In the genomic region with DNA sequence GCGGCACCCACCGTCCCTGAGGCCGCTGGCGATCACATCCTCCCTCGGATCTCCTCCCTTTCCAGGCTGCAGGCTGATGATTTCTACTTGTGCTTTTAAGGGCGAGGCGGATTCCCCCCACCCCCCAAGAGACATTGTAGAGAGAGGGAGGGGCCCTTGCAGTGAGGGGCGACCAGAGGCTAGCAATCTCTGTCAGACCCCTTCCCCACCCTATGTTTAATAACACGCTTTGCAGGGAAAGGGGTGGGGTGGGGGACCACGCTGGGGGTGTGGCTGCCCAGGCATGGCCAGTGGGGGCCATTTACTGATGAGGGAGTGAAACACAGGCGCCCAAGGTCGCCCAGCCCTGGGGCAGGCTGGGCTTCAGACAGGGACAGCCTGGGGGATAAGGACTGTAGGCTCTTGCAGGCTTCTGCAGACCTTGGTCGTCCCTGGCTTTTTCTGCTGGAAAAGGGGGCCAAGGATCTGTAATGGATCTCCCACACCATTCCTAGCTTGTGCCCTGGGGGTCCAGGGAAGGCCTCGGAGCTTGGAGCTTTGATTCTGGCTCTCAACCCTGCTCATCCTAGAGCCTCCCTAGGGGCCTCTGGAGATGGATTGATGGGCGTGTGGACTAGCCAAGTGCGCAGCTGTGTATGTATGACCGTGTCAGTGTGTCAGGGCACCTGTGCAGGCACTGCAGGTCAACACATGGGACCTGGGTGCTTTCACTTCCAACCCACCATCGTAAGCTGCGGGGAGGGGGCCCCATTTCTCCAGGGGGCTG, we compare ENCODE assay signal across 8 mouse cellular contexts. TPM values are rescaled to one million over a fixed set of nuclear protein-coding genes. Genes with fewer than 3 reads are reported as not detected.
DNase-seq lines count a peak whose midpoint lies in the region; ATAC-seq and TF ChIP-seq lines count a peak whose summit lies in the region.

No protein-coding gene starts in this region.

- no peak for ATAC-seq in heart, embryonic 13.5 days (ENCODE audit: extremely low read depth, insufficient number of reproducible peaks, low FRiP score, low TSS enrichment)
- no peak for ATAC-seq in liver, embryonic 13.5 days (ENCODE audit: low read depth)
- no peak for ATAC-seq in inflammation-experienced regulatory T-cells, adult 6 months

- peak overlapping the region; percentile 86 for H3K9ac ChIP-seq in heart, embryonic 13.5 days
- H3K9ac ChIP-seq in ES-Bruce4 (ENCODE audit: low read depth, poor library complexity, severe bottlenecking) = peak overlapping the region; percentile 80
- H3K9ac ChIP-seq in liver, embryonic 13.5 days = 0 out of 2 replicates have a peak overlapping the region, but pooled peaks have one; percentile 50

- no peak for TF ChIP-seq CTCF in ES-Bruce4 (IDR thresholded peaks at IDR 0.05; ENCODE audit: low read depth, low read length)

- TF ChIP-seq POLR2A in ES-Bruce4 (IDR thresholded peaks at IDR 0.05; ENCODE audit: insufficient read depth, low read length) = no peak

- H3K9me3 ChIP-seq in heart, embryonic 13.5 days = no peaks in the 10 kb centered on the region
- H3K9me3 ChIP-seq in ES-Bruce4 (replicated peaks; ENCODE audit: control insufficient read depth, insufficient read depth, low read length, poor library complexity, severe bottlenecking) = no peaks in the 10 kb centered on the region
- H3K9me3 ChIP-seq in forebrain, embryonic 10.5 days = no peaks in the 10 kb centered on the region
- H3K9me3 ChIP-seq in liver, embryonic 13.5 days (replicated peaks) = no peaks in the 10 kb centered on the region

- WGBS in heart, embryonic 13.5 days = 20% methylated on average over 19 of the region's 19 CpGs
- WGBS in forebrain, embryonic 10.5 days = 21% methylated on average over 19 of the region's 19 CpGs
- WGBS in liver, embryonic 13.5 days (ENCODE audit: insufficient replicate concordance) = 23% methylated on average over 19 of the region's 19 CpGs

- no peak overlapping the region for H3K27ac ChIP-seq in heart, embryonic 13.5 days (replicated peaks)
- H3K27ac ChIP-seq in ES-Bruce4 (ENCODE audit: insufficient read depth, low read length) = no peak overlapping the region
- peak overlapping the region; percentile 89 for H3K27ac ChIP-seq in forebrain, embryonic 10.5 days
- H3K27ac ChIP-seq in liver, embryonic 13.5 days = no peak overlapping the region

- peak overlapping the region; percentile 99 for H3K4me2 ChIP-seq in heart, embryonic 13.5 days
- peak overlapping the region; percentile 76 for H3K4me2 ChIP-seq in liver, embryonic 13.5 days

- no peaks in the 10 kb centered on the region for H3K36me3 ChIP-seq in heart, embryonic 13.5 days
- H3K36me3 ChIP-seq in ES-Bruce4 (ENCODE audit: control insufficient read depth, insufficient read depth, low read length, poor library complexity, severe bottlenecking) = no peaks in the 10 kb centered on the region
- H3K36me3 ChIP-seq in forebrain, embryonic 10.5 days (replicated peaks) = no peaks in the 10 kb centered on the region
- no peaks in the 10 kb centered on the region for H3K36me3 ChIP-seq in liver, embryonic 13.5 days

- peaks cover 19% of the 10 kb centered on the region for H3K4me1 ChIP-seq in heart, embryonic 13.5 days
- H3K4me1 ChIP-seq in ES-Bruce4 (ENCODE audit: control insufficient read depth, insufficient read depth, low read length) = no peaks in the 10 kb centered on the region
- peaks cover 44% of the 10 kb centered on the region for H3K4me1 ChIP-seq in forebrain, embryonic 10.5 days
- H3K4me1 ChIP-seq in liver, embryonic 13.5 days (replicated peaks) = peaks cover 23% of the 10 kb centered on the region

- H3K4me3 ChIP-seq in heart, embryonic 13.5 days = peak overlapping the region; percentile 75
- peak overlapping the region; percentile 63 for H3K4me3 ChIP-seq in ES-Bruce4 (ENCODE audit: low read depth, low read length)
- peak overlapping the region; percentile 90 for H3K4me3 ChIP-seq in forebrain, embryonic 10.5 days
- peak overlapping the region; percentile 59 for H3K4me3 ChIP-seq in liver, embryonic 13.5 days (replicated peaks)

- H3K27me3 ChIP-seq in heart, embryonic 13.5 days (replicated peaks) = peaks cover 64% of the 10 kb centered on the region
- no peaks in the 10 kb centered on the region for H3K27me3 ChIP-seq in ES-Bruce4 (ENCODE audit: control insufficient read depth, insufficient read depth, low read length, poor library complexity, severe bottlenecking)
- peaks cover 47% of the 10 kb centered on the region for H3K27me3 ChIP-seq in forebrain, embryonic 10.5 days (ENCODE audit: poor library complexity, severe bottlenecking)
- H3K27me3 ChIP-seq in liver, embryonic 13.5 days = peaks cover 75% of the 10 kb centered on the region

- TF ChIP-seq EP300 in ES-Bruce4 (IDR thresholded peaks at IDR 0.05; ENCODE audit: insufficient read depth, low read depth, low read length) = no peak

- DNase-seq in heart, adult 18-20 months = no peak
- no peak for DNase-seq in forebrain, embryonic 10.5 days (ENCODE audit: extremely low spot score, low spot score)
- DNase-seq in liver, embryonic 13.5 days = no peak
- DNase-seq in c-Kit-positive CD71-positive TER-119-positive erythroid progenitor cells, embryonic 14.5 days (ENCODE audit: low spot score) = no peak
- no peak for DNase-seq in left cerebral cortex, adult 18-20 months (ENCODE audit: low spot score in 2 of 2)

RNA-seq across cellular contexts. Expression of a gene that starts 1.0 kb away (rescaled TPM):
- polyA plus RNA-seq in heart, embryonic 13.5 days (2015; fragmentation: Nextera tagmentation; extraction: Ambion mirVana) = 0.55 and 0.76 TPM in 2 replicates
- total RNA-seq in heart, adult 18-20 months (2021) = under 1 TPM; 0.15 to 0.20 TPM
- 1.7 and 3.3 TPM in 2 replicates for polyA plus RNA-seq in ES-Bruce4 (2011; ENCODE audit: insufficient read depth, insufficient read length, low read depth, missing spikeins)
- 3.8 and 4.3 TPM in 2 replicates for polyA plus RNA-seq in forebrain, embryonic 10.5 days (2016; fragmentation: Nextera tagmentation; extraction: Ambion mirVana)
- 0.15 and 0.20 TPM in 2 replicates for polyA plus RNA-seq in liver, embryonic 13.5 days (2015; fragmentation: Nextera tagmentation; extraction: Ambion mirVana)
- under 1 TPM in 2 of 3 experiments, not detected in 1; 0.16 to 0.23 TPM for polyA plus RNA-seq in inflammation-experienced regulatory T-cells, adult 6 months (2017; shearing (Covaris generic))
- 100 to 1,000 TPM; 123 to 129 TPM for total RNA-seq in left cerebral cortex, adult 18-20 months (2021)

RNA-seq across cellular contexts. Expression of a gene that starts 10.6 kb away (rescaled TPM):
- polyA plus RNA-seq in heart, embryonic 13.5 days (2015; fragmentation: Nextera tagmentation; extraction: Ambion mirVana) = 18.1 TPM in 2 replicates
- total RNA-seq in heart, adult 18-20 months (2021) = 10 to 100 TPM in 1 of 2 experiments, 1 to 10 TPM in 1; 8.1 to 10.3 TPM
- 20.4 and 22.8 TPM in 2 replicates for polyA plus RNA-seq in ES-Bruce4 (2011; ENCODE audit: insufficient read depth, insufficient read length, low read depth, missing spikeins)
- polyA plus RNA-seq in forebrain, embryonic 10.5 days (2016; fragmentation: Nextera tagmentation; extraction: Ambion mirVana) = 36.8 and 40.0 TPM in 2 replicates
- 11.7 and 13.8 TPM in 2 replicates for polyA plus RNA-seq in liver, embryonic 13.5 days (2015; fragmentation: Nextera tagmentation; extraction: Ambion mirVana)
- polyA plus RNA-seq in inflammation-experienced regulatory T-cells, adult 6 months (2017; shearing (Covaris generic)) = 10 to 100 TPM; 14.0 to 14.9 (median 14.5) TPM
- 10 to 100 TPM; 34.9 to 35.3 TPM for total RNA-seq in left cerebral cortex, adult 18-20 months (2021)

RNA-seq across cellular contexts. Expression of a gene that starts 15.8 kb away (rescaled TPM):
- polyA plus RNA-seq in heart, embryonic 13.5 days (2015; fragmentation: Nextera tagmentation; extraction: Ambion mirVana) = 0.27 TPM in 1 of 2 replicates, not detected in the other
- total RNA-seq in heart, adult 18-20 months (2021) = not detected
- polyA plus RNA-seq in ES-Bruce4 (2011; ENCODE audit: insufficient read depth, insufficient read length, low read depth, missing spikeins) = not detected in 2 replicates
- polyA plus RNA-seq in forebrain, embryonic 10.5 days (2016; fragmentation: Nextera tagmentation; extraction: Ambion mirVana) = 0.23 and 0.25 TPM in 2 replicates
- 0.13 TPM in 1 of 2 replicates, not detected in the other for polyA plus RNA-seq in liver, embryonic 13.5 days (2015; fragmentation: Nextera tagmentation; extraction: Ambion mirVana)
- polyA plus RNA-seq in inflammation-experienced regulatory T-cells, adult 6 months (2017; shearing (Covaris generic)) = not detected
- total RNA-seq in left cerebral cortex, adult 18-20 months (2021) = 1 to 10 TPM; 2.0 to 2.1 TPM

RNA-seq across cellular contexts. Expression of a gene that starts 19.3 kb away (rescaled TPM):
- 61.3 and 66.8 TPM in 2 replicates for polyA plus RNA-seq in heart, embryonic 13.5 days (2015; fragmentation: Nextera tagmentation; extraction: Ambion mirVana)
- total RNA-seq in heart, adult 18-20 months (2021) = 10 to 100 TPM; 40.1 to 43.5 TPM
- polyA plus RNA-seq in ES-Bruce4 (2011; ENCODE audit: insufficient read depth, insufficient read length, low read depth, missing spikeins) = 15.4 and 16.4 TPM in 2 replicates
- 79.7 and 85.3 TPM in 2 replicates for polyA plus RNA-seq in forebrain, embryonic 10.5 days (2016; fragmentation: Nextera tagmentation; extraction: Ambion mirVana)
- polyA plus RNA-seq in liver, embryonic 13.5 days (2015; fragmentation: Nextera tagmentation; extraction: Ambion mirVana) = 84.0 and 86.7 TPM in 2 replicates
- 1 to 10 TPM; 3.5 to 6.9 (median 4.6) TPM for polyA plus RNA-seq in inflammation-experienced regulatory T-cells, adult 6 months (2017; shearing (Covaris generic))
- 10 to 100 TPM; 69.6 to 70.1 TPM for total RNA-seq in left cerebral cortex, adult 18-20 months (2021)

RNA-seq across cellular contexts. Expression of a gene that starts 19.3 kb away (rescaled TPM):
- polyA plus RNA-seq in heart, embryonic 13.5 days (2015; fragmentation: Nextera tagmentation; extraction: Ambion mirVana) = 24.5 and 25.9 TPM in 2 replicates
- total RNA-seq in heart, adult 18-20 months (2021) = 10 to 100 TPM in 1 of 2 experiments, 1 to 10 TPM in 1; 9.8 to 10.1 TPM
- 13.0 and 15.3 TPM in 2 replicates for polyA plus RNA-seq in ES-Bruce4 (2011; ENCODE audit: insufficient read depth, insufficient read length, low read depth, missing spikeins)
- 32.7 and 35.2 TPM in 2 replicates for polyA plus RNA-seq in forebrain, embryonic 10.5 days (2016; fragmentation: Nextera tagmentation; extraction: Ambion mirVana)
- polyA plus RNA-seq in liver, embryonic 13.5 days (2015; fragmentation: Nextera tagmentation; extraction: Ambion mirVana) = 11.7 and 13.0 TPM in 2 replicates
- polyA plus RNA-seq in inflammation-experienced regulatory T-cells, adult 6 months (2017; shearing (Covaris generic)) = 10 to 100 TPM; 22.1 to 49.8 (median 23.6) TPM
- total RNA-seq in left cerebral cortex, adult 18-20 months (2021) = 10 to 100 TPM; 32.5 to 34.3 TPM
